Mouse (Mus musculus): Measurements from ENCODE around the gene Cc2d1a. TPM values are rescaled to one million over a fixed set of nuclear protein-coding genes. Genes with fewer than 3 reads are reported as not detected.

Cc2d1a gene
- 10 to 100 TPM; 59.8 to 68.1 TPM for total RNA-seq (2021)
- long read RNA-seq, transcript Cc2d1a-201 (29 exons, 3,471 nt), result major isoform, 14 of 60 reads
- long read RNA-seq, partial matches to known transcripts, result 23 of 60 reads
- long read RNA-seq, other reads (novel, unspliced or antisense), result 23 of 60 reads

DNA sequence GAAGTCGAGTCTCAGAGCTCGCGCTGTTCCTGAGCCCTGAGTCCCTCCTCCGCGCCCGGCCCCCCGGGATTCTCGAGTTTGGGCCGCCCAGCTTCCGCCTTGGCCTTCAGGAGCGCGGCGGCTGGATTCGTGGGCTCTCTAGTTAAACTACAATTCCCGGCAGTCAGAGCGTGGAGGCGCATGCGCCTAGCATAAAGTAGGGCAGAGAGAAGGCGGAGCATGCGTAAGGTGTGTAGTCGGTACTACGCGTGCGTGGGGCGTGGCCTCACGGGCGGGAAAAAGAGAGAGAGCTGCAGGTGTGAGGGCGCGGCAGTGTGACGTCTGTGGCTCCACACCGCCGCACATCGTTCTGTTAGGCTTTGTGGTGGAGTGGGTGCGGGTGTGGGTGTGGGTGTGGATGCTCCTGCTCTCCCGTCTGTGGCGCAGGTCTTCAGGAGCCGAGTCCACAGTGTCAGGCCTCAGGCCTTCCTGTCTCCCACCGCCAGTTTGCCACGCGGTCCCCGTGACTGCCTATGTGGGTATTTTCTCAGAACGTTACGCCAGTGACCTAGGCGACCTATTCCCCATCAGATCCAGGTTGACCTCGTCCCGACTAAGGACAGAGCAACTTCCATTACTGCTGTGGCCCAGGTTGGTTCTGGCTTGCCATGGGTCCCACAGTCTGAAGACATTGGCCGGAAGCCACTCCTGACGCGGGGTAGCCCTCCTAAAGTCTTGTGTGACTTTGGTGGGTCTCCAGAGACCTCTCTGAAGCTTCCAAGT lies at the start of gene Cc2d1a, which contains the start of gene 4930432K21Rik:
Gene Cc2d1a (minus strand): TSS at position 168 of the 762 bp plus-strand sequence.
Gene 4930432K21Rik (plus strand): TSS at position 257 of the 762 bp plus-strand sequence.
- peak; percentile 88 to 93 for DNase-seq (ENCODE audit: low spot score in 2 of 2)

DNA sequence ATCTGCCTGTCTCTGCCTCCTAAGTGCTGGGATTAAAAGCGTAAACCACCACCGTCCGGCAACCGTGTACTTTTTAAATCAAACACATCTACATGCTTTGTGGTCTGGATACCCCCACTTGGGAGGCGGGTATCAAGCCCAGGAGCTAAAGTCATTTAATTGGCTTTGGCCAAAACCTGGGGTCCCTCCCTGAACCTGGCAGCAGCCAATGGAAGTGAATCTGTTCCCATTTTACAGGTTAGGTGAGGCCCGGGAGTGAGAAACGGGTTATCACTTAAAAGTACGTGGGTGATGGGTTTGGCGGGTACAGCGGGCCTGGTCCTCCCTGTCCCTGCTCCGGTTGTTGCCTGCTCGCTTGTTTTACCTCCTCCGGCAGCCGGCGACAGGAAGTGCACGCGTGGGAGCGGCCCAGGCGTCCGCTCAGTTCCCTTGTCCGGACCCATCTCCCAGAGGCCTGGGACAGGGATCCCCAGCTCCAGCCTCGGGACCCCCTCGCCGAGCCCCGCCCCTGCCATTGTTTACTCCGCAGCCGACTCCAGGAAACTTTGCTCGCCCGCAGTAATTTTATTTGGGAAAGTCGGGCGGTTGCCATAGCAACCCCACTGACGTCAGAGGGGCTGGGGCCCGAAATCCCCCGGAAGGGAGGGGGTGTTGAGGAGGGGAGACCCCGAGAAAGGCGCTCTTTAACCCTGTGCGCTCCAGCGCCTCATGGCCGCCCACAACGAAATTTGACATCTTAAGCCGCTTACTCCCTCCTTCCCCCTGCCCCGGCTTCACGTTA lies 49.6 kb upstream of the Cc2d1a start:
- DNase-seq (ENCODE audit: low spot score in 2 of 2), result peak; percentile 83 to 86

DNA sequence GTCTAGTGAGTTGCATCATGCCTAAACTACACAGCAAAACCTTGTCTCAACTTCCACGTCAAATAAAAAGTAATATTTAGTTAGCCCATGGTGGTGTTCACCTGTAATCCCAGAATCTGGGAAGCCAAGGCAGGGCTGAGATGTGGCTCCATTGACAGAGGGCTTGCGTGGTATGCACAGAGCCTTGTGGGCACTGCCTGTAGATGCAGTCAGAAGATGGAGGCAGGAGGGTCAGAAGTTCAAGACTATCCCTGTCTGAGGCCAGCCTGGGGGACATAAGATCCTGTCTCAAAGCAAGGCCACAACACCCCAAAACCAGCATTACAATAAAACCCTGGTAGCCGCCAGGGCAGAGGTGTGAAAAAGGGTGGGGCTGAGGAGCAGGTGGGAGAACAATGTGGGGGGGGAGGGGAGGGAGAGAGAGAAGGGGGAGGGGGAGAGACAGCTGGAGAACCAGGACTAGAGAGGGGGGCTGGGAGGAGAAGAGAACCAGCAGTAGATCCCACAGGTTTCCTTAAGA lies 46.5 kb upstream of the Cc2d1a start:
- DNase-seq (ENCODE audit: low spot score in 2 of 2), result no peak

DNA sequence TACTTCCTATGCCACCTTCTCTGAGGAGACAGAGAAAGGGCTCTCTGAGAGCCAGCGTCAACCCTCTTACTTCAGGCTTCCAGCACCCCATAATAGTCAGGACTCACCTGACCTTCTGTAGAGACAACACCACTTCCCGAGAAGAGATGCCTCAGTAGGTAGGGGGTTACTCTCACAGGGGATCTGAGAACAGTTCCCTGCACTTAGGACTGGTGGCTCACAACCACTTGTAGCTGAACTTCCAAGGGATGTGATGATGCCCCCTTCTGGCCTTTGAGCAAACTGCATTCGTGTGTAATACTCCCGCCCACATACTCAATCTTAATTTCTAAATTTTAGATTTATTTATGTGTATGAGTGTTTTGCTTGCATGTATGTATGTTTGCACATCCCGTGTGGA lies 45.8 kb upstream of the Cc2d1a start:
- DNase-seq (ENCODE audit: low spot score in 2 of 2), result no peak

DNA sequence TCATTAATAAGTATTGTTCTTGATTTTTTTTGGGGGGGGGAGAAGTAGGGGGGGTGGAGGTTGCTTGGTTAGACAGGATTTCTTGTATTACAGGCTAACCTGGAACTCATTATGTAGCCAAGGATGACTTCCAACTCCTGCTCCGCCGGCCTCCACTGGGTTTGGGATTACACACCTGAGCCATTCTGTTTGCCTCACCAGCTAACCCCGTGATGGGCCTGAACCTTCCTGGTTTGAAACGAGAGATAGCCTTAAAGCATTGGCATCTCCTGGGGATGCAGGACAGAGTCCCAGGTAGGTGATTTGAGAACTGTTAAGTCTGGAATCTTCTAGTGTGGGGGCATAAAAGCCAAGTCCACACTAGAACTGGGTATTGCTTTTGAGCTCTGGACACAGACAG lies 45.4 kb upstream of the Cc2d1a start:
- no peak for DNase-seq (ENCODE audit: low spot score in 2 of 2)

DNA sequence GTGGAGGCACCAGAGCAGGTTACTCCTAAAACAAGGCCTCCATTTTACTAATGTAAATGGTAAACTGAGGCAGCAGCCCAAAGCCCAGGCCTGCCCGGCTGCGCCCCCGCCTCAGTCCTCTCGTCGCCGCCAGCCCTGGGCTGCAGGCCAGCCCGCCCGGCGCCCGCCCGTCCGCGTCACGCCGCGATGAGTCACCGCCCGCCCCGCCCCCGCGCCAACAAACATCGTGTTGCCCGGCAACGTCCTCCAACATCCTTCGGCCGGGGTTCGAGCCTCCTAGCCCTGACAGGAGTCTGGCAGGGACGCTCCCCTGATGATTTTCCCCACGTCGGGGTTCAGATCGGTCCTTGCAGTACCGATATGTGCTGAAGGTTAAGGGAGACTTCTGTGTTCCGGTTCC lies 44.8 kb upstream of the Cc2d1a start:
- peak; percentile 68 to 78 for DNase-seq (ENCODE audit: low spot score in 2 of 2)

DNA sequence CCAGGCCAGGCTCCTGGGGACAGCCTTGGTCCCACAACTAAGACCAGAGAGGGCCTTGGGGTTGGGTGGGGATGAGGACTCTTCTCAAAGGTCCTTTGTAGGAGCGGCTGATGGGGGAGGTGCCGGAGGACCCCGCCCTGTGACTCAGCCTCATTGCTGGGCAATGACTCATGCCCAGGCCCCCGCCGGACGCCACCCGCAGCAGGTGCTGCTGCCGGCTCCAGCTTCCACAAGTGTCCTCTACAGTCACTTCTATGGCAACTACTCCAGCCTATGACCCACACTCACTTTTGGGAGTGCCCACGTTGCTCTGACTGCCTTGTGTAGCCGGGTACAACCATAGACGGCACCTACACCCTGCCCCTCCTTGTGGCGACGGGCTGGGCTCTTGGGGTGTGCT lies 44.3 kb upstream of the Cc2d1a start:
- DNase-seq (ENCODE audit: low spot score in 2 of 2), result no peak

DNA sequence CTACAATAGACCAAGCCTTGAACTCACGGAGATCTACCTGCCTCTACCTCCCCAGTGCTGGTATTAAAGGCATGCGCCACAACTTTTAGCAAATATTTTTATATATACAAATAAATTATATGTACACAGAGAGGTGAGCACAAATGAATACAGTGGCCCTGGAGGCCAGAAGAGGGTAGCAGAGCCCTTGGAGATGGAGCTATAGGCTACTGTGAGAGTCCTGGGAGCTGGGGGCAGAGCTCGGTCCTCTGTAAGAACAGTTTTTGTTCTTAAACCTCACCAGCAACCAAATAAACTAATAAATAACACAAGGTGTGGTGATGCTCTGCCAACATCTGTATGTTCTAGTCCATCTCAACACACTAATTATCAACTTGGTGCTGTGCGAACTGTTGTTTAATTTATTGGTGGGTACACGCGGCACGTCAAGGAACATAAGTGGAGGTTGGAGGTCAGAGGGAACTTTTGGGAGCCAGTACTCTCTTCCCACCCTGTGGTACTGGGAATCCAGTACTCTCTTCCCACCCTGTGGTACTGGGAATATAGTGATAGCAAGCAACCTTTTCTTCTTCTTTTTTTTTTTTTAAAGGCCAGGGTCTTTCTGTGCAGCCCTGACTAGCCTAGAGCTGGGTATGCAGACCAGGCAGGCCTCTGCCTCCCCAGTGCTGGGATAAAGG lies 42.6 kb upstream of the Cc2d1a start:
- DNase-seq (ENCODE audit: low spot score in 2 of 2), result no peak

DNA sequence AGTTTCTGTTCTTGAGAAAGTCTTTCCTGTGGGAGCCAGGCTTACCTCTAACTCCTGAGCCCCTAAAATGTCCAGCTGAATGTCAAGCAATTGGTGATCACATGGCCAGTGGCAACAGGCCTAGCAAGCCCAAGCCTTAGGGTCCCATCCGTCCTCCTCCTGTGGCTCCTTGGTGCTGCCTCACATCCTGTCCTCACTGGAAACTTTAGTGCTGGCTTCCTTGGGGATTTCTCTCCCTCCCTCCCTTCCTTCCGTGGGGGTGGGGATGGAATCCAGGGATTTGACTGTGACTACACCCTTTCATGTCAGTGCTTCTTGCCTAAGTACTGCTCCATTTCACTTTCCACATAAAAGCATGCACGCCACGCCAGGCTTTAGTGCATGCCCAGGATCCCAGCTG lies 41.9 kb upstream of the Cc2d1a start:
- DNase-seq (ENCODE audit: low spot score in 2 of 2), result no peak

DNA sequence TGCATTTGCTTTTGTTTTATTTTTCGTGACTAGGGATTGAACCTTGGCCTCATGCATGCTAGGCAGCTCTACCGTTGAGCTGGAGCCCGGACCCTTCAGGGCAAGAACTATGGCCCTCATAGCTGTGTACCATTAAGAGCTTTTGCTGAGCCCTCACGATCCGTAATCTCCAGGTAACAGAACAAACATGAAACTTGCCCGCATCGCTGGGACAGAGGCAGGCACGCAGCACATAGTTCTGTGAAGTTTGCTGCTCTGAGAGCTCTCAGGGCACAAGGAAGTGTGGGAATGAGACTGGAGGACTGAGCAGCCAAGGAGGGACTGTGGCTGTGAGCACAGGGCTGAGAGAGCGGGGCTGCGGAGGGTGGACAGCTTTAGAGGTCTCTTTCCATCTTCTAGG lies 40.9 kb upstream of the Cc2d1a start:
- DNase-seq (ENCODE audit: low spot score in 2 of 2), result no peak

DNA sequence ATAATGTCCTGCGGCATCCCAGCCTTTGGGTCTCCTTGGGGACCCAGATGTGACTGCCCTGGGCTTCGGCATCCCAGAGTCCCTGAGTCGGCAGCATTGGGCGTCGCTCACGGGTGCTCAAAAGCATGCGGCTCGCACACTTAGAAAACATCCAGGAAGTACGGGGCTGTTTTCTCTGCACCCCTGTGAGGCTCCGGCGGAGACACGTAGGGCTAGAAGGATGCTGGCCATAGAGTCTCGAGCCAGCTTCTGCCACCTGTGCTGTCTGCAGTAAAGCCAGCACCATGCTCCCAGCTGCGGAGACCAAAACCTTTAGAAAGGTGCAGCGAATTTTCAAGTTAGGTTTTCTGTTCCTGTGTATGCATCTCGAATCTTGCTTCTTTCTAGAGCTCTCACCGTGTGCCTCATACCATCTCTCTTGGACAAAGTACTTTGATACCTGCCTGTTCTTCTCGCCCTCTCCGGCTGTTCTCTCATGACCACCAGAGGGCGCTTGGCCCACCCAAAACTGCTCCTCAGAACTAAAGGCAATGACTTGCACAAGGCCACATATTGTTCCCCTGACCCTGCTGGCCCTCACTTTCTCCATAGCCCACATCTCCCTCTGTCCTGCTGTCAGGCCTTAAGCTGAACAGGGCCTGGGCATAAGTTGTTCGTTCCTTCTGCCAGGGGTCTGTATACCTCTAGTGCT lies 39.5 kb upstream of the Cc2d1a start:
- peak in 1 of 2 experiments; percentile 63 for DNase-seq (ENCODE audit: low spot score in 2 of 2)

DNA sequence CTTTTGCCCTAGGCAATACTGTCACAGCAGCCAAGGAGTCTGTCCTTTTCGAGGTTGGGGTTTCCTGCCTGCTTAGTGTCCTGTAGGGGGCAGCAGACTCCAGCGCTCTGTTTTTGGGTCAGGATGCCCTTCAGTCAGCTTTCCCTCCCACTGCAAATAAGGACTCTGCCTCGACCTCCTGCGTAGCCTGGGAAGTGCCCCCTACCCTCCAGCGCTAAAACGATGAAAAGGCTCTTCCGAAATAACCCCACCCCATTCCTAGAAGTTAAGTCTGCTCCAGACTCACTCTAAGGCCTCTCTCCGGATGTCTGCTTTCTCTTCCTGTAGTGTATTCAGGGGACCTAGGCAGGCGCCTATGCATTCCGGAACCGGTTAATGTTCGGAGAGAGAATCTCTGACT lies 38.8 kb upstream of the Cc2d1a start:
- DNase-seq (ENCODE audit: low spot score in 2 of 2), result peak; percentile 72 to 79

DNA sequence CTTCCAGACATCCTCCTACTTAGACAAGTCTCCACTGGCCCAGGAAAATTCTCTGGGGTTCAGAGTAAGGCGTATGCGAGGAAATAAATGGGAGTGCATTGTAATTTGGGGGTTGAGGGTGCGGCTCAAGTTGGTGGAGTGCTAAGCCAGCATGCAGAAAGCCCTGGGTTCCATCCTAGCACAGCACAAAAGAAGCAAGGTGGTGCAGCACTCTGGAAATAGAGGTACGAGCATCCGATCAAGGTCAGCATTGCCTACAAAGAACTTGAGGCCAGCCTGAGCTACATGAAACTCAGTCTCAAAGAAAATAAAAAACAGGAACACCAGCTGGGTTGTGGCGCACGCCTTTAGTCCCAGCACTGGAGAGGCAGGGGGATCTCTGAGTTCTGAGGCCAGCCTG lies 37.4 kb upstream of the Cc2d1a start, which contains the start of gene Nanos3:
Gene Nanos3 (minus strand): TSS at position 101 of the 400 bp plus-strand sequence.
- DNase-seq (ENCODE audit: low spot score in 2 of 2), result no peak

DNA sequence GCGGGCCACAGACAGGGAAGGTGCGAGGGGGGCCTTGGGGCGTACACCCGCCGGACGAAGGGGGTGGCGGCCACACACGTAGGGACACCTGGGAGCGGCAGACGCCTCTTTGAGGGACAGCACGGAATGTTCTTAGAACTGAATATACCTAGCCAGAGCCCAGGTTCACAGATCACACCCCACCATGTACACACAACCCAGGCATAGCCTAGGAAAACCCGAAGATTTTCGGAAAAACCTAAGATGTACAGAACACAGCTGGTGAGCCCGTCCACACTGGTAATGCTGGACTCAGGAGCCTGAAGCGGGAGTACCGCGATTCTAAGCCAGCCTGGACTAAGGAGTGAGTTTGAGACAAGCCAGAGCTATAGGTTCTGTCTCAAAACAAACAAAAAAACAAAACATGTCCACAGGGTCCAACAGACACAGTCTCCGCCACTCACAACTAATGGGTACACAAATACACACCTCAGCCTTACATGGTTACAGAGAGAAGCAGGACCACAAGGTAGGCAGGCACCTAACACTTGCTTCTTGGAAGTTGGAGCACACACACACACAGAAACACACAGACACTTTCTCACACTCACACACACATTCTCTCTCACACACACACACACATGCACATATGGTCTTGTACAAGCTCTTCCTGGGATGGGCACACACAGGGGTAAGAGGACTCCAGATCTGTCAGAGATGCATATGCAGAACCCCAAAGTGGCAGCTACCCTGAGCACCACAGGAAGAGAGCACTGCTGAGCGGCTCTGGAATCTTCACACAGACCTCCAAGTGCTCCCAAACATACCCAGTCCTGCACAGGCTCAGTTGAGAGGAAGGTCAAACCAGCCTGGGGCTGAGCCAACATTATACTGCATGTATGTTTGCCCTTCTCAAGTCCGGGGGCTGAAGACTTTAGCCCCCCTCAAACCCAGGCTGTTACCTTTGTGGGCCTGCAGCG lies 36.6 kb upstream of the Cc2d1a start:
- DNase-seq (ENCODE audit: low spot score in 2 of 2), result no peak

DNA sequence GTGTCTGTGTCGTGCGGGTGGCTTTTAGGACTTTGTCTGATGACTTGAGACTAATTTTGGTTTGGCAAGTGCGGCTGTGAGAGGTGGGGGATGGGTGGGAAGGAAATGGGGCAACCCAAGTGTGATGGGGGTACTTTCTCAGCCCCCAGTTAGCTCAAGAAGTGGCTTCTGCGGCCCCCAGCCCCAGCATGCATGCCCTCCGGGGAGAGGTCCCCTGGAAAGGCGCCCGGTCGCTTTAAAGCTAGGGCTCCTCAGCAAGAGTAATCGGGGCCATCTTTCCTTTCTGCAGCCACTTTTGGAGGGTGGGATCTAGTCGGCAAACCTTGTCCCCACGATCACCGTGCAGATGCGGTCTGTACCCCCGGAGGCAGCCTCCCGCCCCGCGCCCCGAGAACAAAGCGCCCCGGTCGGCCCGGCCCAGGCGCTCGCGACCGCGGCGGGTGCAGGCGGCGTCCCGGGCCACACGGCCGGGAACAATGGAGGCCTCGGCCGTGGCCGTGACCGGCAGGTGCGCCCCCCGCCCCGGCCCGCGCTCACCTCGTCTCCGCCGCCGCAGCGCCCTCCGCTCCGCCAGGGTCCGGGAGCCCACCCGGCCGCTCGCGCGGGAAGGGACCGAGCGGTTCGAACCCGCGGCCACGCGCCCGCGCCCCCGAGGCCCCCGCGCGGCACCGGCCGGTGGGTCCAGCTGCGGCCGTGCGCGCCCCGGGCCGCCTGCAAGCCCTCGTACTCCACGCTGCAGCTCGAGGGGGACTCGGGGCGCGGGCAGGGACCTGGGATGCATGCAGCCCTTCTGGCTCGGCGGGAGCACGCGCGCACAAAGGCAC lies 35.7 kb upstream of the Cc2d1a start:
- peak; percentile 43 to 58 for DNase-seq (ENCODE audit: low spot score in 2 of 2)

DNA sequence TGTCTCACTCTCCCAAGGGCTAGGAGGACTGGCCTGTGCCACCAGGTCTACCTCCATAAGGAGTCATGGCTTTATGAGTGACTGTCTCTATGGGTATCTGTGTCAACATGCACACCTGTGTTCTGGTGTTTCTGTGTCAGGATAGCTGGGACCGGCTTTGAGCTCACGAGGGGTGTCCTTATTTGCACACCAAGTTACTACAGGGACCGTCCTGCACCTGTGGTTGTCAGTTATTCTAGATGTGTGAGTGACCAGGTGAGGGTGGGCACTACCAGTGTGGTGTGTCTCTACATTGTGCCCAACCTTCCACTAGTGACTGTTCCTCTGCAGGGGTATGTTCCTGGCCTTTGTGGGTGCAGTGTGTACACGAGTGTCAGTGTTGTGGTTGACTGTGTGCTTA lies 35.1 kb upstream of the Cc2d1a start:
- DNase-seq (ENCODE audit: low spot score in 2 of 2), result no peak

DNA sequence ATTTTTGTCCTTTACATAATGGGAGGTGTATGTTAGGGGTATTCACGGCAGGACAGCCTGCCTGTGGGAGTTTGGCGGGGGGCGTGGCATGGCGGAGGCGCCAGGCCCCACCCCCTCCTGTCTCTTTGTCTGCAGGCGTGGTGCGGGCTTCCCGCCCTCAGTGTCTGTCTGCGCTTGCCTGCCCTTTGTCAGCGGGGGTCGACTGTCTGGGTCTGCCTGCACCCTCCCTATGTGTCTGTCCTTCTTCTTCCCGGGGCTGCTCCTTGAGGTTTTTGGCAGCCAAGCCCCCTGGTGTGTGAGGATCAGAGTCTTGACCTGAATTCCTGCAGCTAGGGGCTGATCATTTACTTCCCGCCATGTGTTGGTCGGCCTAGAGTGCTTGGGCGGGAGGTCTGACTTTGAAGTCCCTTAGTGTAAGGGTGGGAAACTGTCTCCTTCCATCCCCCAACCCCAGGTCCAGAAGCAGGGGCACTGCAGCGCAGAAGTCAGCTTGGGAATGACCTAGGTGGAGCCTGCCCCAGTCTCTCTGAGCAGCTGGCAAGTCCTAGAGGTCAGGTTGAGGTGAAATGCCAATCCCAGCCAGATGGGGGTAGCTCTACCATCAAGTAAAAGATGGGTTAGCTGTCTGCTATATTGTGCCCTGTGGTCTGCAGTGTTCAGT lies 32.9 kb upstream of the Cc2d1a start:
- peak; percentile 36 to 49 for DNase-seq (ENCODE audit: low spot score in 2 of 2)

DNA sequence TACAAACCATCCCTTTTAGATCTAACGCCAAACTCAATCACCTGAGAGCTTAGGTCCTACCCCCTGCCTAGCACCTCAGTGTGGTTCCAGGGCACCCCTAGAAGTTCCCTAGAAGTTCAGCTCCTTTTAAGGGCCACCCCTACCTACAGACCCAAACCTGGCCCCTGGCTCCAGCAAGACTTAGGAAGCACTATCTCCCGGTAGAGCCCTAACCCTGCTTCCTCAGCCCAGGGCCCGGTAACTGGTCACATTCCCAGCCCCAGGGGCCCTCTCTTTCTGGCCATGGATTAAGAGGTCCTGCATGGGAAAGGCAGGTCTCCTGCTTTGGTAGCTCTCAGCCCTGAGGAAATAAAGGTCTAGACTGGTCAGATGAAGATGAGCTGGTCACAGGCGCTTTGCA lies 32.2 kb upstream of the Cc2d1a start:
- DNase-seq (ENCODE audit: low spot score in 2 of 2), result no peak

All from layer of hippocampus, postnatal 10 days (tissue).